Mouse (Mus musculus) left cerebral cortex, postnatal 25 days (tissue): Measurements from ENCODE around the gene Pik3c2g. TPM values are rescaled to one million over a fixed set of nuclear protein-coding genes. Genes with fewer than 3 reads are reported as not detected.

Experiments used
- DNase-seq, 2 experiments: peaks; one replicate each; pipeline ENCODE4 v3.0.0; 2022; ENCODE audit warnings: low spot score in 2 of 2, mixed read lengths in 1 of 2
- intact Hi-C: fragments of 180-260 bp; cut with DNase I; formaldehyde crosslinking; loops from one replicate; pipeline ENCODE4 v1.15.1; 2025
- total RNA-seq, 2 experiments: library from RNA; stranded (reverse); gene quantifications; 2 replicates each; pipeline ENCODE4 v1.2.3; 2021

Pik3c2g gene
- total RNA-seq, 2 experiments from 2014 or later: 0.23 TPM; not detected in 1

DNA sequence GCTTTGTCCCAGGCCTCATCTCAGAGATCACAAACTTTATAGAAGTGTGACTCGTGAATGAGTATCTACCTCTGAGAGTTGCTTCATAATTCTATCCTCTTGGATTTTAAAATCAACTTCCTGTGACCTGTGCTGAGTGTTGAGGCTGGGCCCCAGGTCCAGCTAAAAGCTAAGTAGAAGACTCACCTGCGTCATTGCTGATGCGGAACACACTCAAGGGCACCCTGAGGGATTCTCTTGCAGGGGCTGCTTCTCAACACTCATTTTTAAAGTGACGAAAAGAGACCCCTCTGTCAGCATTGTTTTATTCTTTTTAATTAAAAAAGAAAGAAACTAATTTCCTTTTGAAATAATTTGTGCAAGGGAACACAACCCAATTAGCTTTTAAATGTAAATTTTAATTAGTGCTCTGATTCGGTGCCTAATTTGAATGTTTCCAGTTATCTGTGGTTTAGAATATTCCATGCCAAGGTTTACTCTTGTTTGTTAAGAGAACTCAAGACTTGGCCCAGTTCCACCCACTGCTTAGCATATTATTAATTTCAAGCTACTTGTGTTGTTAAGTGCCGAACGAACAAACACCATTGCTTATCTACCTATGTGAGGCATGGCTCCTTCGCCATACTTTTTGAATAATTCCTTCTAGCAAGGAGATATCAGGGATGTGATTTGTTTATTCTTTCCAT is 212.7 kb downstream of the Pik3c2g start:
- no peak for DNase-seq
- intact Hi-C loops: no loop called here

DNA sequence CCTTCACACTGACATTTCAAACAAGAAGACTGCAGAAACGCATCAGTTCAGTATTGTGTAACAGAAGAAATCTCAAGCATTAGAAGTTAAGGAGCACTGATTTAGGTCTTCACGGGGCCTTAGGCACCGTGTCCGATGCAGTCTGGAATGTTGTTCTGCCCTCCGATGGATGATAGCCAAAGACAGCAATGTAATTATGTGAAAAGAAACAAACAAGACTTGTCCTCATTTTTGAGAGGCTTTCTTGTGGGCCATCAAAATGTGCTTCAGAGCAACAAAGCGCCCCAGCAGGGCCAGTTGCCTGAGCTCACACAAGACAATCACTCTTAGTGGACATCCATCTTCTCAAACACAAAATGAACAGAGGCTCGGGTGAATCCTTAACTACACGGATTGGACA is 234.9 kb downstream of the Pik3c2g start:
- intact Hi-C loops: no loop called here
- no peak for DNase-seq

DNA sequence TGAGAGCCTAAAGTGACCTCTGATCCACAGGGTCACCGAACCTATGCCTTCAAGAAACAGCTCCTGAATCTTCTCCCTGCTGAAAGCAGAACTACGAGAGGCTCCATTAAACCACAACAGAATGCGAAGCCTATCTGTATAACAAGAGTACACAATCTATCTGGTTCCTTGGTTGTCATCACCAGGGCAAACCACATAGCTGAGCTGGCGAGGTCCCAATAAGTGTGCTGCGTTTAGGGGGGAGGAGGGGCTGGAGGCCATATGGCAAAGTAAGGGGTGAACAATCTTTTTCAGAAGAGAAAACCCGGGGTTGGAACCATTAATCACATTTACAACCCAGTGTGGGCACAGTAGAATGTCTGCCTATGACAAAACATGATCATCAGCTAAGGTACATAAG is 251.2 kb downstream of the Pik3c2g start:
- intact Hi-C loops: no loop called here
- no peak for DNase-seq

DNA sequence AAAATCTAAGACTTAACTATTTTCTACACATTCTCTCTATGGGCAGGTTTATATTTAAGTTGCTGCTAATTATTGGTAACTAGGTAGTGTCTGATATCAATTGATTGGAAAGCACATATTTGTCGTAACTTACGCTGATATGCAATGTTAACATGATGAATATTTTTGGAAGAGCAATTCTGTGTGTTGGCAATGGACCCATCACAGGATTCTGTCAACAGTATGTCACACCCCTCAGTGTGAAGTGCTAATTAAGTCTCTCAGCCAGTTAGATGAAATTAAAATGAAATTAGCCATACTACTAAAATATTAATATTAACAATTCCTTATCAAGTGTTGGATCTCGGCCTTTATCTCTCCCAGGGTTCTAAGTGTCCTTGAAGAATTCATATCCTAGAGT is 251.7 kb downstream of the Pik3c2g start:
- intact Hi-C loops: no loop called here
- DNase-seq: no peak

DNA sequence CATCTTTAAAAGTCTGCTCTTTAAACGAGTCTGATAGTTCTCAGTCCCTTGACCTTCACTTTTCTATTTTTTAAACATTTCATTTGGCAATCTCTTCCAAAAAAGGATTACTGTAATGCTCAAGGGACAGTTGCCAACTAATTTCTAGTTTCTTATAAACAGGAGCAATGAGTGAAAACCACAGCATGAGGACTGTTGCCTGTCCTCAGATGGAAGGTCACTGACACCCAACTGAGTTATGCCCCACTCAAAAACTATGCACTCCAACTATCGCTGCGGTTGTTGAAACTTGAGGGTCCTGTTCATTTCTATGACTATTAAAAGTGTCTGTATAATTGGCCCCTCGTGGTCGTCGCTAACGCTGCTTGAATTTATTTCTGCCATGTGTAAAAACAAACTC is 252.9 kb downstream of the Pik3c2g start:
- no peak for DNase-seq
- intact Hi-C loops: no loop called here

DNA sequence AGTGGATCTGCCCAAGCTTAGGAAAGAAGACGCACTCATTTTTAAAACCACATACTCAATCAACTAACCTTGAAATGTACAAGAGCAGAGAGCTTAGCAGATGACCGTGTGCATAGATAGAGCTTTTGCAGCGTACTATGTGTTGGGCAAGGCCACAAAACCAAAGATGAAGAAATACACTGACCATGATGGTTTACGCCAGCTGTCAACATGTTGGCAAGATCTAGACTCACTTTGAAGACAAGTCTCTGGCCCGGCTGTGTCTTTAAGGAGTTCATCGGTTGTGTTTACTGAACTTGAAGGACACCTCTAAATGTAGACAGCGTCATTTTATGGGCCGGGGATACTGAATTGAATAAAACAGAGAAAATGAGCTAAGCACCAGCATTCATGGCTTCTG is 254.3 kb downstream of the Pik3c2g start:
- DNase-seq: no peak
- intact Hi-C loops: no loop called here

DNA sequence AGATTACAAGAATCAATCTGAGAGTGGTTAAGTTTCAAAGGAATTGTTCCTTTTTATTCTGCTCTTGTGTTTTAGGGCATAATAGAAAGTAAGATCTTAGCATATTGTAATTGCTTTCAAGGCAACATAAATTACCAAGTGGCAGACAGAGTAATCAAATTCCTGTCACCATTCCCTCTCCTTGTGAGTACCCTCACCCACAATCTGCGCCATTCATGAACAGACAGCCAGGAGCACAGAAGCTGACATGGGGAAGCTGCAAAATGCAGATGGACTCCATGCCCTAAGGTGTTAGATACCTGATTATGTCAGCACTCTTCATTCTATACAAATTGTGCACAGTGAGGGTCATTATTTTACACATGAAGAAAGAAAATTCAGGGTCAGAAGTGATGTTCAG is 255.6 kb downstream of the Pik3c2g start:
- intact Hi-C loops: no loop called here
- DNase-seq: no peak

DNA sequence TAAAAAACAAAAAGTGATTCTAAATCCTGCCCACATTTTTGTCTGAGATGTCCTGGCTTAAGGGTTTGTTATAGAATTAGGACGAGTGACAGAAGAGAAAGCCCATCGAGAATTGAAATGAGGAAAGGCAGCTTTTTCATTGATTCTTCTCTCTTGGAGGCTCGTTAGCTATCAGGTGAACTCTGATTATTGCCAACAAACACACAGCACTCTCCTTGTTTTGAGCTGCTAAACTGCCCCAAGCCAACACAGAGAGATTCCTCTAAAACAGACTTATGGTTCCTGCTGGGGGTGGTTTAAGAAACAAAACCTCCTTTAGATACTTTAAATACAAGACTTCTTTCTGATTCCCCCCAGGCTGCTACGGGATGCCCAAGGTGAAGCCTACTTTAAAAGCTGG is 256.5 kb downstream of the Pik3c2g start:
- DNase-seq: no peak
- intact Hi-C loops: no loop called here

DNA sequence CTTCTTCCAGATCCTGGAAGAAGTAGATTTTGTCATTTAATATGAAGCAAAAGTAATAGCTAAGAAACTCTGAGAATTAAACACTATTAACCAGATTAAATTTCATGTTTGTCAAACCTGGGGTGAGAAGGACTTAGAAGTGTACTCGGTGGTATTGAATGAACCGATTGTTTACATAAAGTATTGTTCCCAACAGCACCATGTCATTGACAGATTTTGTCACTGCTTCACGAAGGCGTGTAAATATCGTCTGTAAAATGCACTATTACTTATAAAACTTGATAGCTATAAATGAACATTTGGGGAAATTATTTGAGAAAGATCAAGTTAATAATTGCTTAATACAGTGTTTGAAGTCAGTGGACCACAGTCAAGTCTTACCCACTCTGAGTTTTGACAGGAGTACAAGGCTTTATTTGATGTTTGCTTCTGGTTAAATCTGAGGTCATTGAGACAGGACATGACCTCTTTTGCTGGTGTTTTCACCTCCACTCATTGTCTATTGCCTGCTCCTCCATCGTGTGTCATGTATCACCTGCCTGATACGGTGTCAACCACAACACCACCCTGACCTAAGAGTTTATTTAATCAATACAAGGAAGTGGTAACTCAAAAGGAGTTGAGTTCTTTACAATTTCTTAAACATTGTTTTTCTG is 260.0 kb downstream of the Pik3c2g start:
- DNase-seq: no peak
- intact Hi-C loops: no loop called here

DNA sequence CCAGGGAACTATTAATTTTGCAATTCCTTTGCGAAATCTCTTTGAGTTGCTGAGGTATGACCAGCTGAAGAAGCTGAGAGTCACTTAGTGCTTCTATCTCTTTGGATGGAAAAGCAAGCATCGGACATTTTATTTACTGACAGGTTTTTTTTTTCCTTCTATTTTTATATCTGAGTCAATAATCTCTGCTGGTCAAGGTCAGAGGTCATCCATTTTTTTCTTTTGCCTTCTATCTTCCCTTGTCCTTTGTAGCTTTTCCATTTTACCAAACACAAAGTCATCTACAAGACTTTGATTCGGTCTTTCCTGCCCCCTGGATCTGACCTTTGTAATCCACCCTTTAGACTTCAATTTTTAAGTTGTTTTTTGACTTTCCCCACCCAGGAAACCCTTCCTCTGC is 262.9 kb downstream of the Pik3c2g start:
- intact Hi-C loops: no loop called here
- no peak for DNase-seq

DNA sequence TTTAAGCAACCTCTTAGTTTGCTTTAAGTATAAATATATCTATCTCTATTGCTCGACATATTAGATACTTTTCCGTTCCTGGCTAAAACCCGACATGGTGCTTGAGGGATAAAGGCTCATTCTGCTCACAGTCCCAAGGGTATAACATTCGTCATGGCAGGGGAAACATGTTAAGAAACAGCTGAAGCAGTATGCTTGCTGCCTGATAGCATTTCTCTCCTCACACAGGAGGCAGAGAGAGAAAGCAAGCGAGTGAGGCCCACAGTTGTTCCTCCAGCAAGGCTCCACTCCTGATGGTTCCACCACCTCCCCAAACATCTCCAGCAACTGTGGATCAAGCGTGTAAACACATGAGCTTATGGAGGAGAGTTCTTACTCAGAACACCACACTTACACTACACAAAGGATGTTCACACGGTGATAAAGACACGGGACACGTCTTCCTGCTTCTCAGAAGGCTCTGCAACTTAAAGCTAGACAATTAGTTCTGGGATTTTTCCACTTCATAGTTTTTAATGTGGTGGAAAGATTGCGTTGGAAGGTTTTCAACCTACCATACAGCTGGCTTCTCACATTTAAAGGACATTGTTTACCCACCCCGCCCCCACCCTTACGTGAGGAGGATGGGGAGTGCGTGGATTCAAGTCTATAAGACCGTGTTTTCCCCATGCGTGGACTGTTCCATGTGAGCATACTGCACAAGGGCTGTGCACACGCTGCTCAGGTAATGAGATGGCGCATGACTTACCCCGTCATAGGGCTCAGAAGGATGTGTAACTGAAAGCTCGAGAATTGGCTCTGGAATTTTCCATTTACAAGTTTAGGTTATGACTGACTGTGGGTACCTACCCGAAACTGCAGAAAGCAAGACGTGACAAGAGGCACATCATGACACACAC is 264.9 kb downstream of the Pik3c2g start:
- DNase-seq: no peak
- intact Hi-C loops: no loop called here

DNA sequence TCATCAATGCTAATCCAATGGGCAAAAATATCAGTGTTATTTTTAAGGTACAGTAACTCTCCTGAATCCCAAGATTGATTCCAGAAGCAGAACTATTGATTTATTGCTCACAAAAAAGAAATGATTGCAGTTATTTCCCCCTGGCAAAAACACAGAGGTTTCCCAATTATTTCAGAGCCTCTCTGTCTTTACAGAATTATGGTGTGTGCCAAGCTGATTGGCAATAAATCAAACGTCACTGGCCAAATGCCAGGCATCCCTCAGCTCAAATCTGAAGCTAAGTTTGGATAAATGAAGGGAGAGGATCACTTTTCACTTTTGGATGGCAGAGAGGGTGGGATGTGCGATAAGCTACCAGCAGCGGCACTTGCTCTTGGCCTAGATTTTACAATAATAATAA is 265.8 kb downstream of the Pik3c2g start:
- DNase-seq: no peak

DNA sequence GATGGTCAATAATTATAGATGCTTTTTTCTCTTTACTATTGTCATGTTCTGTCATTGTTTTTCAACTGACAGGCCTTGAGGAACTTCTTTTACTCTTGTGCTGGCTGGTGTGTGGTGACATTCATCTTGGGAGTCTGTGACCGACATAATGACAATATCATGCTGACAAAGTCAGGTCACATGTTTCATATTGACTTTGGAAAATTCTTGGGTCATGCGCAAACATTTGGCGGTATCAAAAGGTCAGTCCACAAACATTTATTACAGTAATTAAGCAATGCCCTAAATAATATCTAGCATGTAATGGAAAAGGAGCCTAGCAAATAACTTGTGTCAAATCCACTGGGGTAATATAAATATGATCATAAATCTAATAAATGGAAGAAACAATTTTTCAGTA is 273.1 kb downstream of the Pik3c2g start:
- intact Hi-C loops: no loop called here
- DNase-seq: no peak

More for the DNA sequence above, 265.8 kb downstream of the Pik3c2g start:
- intact Hi-C loops: no loop called here

DNA sequence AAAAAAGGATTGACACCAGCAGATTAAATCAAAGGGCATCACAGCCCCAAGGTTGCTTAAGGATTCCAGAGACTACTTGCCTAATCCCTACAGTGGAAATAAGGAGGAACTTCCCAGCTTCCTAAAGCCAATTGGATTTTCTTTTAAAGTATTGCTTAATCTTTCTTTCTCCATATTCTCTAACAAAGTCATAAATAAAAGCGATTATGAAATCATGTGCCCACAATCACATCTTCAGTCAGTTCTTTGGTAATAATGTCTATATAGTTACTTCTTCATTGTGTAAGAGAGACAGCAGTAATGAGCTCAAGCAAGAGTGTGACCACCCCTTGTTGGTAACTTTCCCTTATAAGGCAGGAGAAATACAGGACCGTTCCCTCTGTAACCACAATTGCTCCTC is 274.5 kb downstream of the Pik3c2g start:
- intact Hi-C loops: no loop called here
- no peak for DNase-seq

DNA sequence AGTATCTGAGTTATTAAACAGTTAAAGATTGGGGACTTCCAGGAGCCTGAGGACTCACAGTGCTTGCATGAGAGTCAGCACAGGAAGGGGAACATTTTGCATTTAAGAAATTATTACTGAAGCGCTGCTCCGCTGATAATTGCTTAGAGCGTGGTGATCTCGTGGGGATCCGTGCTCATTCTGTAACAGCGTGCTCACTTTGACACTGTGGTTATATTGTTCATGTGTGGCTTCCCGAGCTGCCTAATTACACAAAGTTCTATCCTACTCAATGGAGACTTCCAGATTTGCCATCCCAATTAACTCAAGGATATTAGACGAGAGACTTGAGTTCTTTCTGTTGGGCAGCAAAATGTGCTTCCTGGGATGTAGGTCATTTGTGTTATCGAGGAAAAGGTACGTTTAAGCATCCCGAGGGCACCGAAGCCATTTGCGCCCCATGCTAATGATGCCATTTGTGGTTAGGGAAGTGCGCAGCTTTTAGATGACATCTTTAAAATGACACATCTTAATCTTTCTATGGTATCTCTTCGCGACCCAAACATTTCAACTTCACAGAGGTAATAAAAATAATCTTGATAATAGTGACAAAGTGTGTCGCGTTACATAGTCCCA is 278.1 kb downstream of the Pik3c2g start:
- no peak for DNase-seq
- intact Hi-C loops: no loop called here

DNA sequence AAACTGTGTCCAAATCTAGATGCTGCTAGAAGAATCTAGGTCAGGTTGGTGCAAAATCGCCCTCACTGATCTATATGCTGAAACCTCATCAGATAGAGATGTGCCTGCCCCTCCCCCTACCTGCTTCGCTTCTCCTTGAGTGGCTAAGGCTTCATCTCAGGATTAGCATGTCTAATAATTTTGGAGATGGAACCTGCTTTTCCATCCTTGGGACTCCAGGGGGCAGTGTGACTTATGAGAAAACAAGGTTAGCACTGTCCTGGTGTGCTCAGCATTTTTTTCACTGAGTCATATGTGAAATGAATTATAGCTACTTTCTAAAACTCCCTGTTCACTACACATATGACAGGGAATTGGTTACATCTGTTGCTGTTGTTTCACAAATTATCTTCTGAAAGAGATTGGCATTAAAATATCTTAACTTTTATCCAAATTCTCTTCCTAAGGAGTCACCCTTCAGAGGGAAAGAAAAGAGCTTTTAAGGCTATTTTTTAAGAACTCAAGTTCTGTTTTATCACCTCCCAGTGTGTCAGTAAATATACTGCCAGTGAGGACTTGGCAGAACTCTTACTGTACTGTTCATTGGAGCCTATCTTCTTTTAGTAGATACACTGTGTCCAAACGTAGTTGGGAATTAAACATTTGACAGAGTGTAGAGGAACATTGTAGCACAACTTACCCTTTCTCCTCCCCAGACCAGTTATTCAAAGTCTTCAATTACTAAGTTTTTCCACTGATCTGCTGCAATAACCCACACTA is 287.6 kb downstream of the Pik3c2g start:
- intact Hi-C loops: loop anchor here (2.0 to 5.0 kb wide), 3 partner anchors 108 to 568 kb away; no protein-coding TSS in a partner anchor
- DNase-seq: peak; percentile 31 to 74

DNA sequence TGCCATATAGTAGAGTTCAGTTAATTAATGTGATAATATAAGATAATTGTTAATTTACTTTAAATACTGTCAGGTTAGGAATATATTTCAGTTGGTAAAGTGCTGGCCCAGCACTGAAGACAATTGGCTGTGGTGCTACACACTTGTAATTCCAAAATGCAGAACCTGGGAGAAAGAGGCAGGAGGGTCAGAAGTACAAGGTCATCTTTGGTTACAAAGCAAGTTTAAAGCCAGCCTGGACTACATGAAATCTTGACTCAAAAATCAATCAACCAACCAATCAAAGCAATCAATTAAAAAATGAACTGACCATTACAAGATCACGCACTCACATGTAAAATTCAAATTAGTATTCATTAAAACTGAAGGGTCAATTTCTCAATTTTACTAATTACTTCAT is 289.7 kb downstream of the Pik3c2g start:
- intact Hi-C loops: loop anchor here (5.0 kb wide), 1 partner anchor 106 kb away; no protein-coding TSS in a partner anchor

DNA sequence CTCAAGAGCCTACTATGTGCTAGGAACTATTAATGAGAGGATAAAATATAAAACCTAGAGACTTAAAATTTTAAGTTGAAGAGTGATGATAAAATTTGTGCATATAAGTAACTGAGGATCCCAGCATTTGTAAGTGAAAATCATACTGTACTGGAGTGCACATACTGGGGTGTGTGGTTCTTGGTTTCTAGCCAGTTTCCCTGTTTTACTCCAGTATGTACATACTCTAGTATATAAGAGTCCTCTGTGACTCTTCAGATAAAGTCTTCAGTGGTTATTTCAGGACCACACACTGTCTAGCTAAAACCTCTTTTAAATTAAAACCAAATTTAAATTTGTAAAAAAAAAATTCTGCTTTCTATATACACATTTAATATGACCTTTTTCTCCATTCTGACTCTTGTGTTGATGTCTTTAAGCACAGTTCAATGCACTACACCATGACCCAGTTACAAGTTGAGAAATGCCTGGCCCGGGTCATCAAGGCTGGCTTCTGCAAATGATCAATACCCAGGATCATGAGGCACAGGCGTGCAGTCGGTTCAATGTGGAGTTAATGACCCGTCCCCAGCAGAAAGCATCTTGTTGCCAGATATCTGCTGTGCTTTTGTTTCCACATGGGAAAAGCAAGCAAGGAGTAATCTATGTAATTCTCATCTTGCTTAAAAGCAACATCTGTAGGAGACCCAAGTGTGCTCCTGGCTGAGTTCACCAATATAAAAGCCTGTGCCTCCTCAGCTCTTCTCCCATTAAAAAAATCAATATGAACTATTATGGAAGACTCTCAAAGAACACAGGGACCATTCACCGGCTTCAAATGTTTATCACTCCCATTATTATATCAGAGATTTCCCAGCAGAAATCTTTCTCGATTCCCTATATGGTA is 290.7 kb downstream of the Pik3c2g start:
- no peak for DNase-seq
- intact Hi-C loops: loop anchor here (5.0 kb wide), 1 partner anchor 105 kb away; no protein-coding TSS in a partner anchor

More for the DNA sequence above, 289.7 kb downstream of the Pik3c2g start:
- no peak for DNase-seq
